Mouse (Mus musculus) embryonic facial prominence, embryonic 10.5 days (tissue): ENCODE measurements around the gene Rrbp1. TPM values are rescaled to one million over a fixed set of nuclear protein-coding genes. Genes with fewer than 3 reads are reported as not detected.

ENCODE experiments used
- DNase-seq: peaks from one replicate; pipeline ENCODE4 v3.0.0-alpha.2; 2017; ENCODE audit warnings: low spot score
- H3K27ac ChIP-seq: fragments of 300-500 bp; sonication (generic); replicated peaks from 2 replicates; pipeline ENCODE4 v1.5.1; 2016; ENCODE audit warnings: mild to moderate bottlenecking
- H3K27me3 ChIP-seq: fragments of 300-500 bp; sonication (generic); replicated peaks from 2 replicates; pipeline ENCODE4 v1.6.1; 2016; ENCODE audit warnings: low read depth, mild to moderate bottlenecking; ENCODE audit not compliant: poor library complexity, severe bottlenecking
- H3K36me3 ChIP-seq: fragments of 300-500 bp; sonication (generic); replicated peaks from 2 replicates; pipeline ENCODE4 v1.6.1; 2016; ENCODE audit warnings: mild to moderate bottlenecking, moderate library complexity
- H3K4me1 ChIP-seq: fragments of 300-500 bp; sonication (generic); 2 replicates; pipeline ENCODE4 v1.6.1; 2016
- H3K4me3 ChIP-seq: fragments of 300-500 bp; sonication (generic); 2 replicates; pipeline ENCODE4 v1.5.1; 2016; ENCODE audit warnings: mild to moderate bottlenecking, moderate library complexity
- H3K9me3 ChIP-seq: fragments of 300-500 bp; sonication (generic); 2 replicates; pipeline ENCODE4 v1.6.1; 2016; ENCODE audit warnings: mild to moderate bottlenecking
- WGBS: fragments of 180-500 bp; shearing (Covaris S2); methylation state at CpG from one replicate; pipeline ENCODE4 v1.1.7; 2016; 5-methylcytosine and 5-hydroxymethylcytosine counted together
- polyA plus RNA-seq: library from polyadenylated mRNA; unstranded; fragments of >200 nt; fragmentation: Nextera tagmentation; extraction: Ambion mirVana; gene quantifications from 2 replicates; pipeline ENCODE4 v1.2.1, GENCODE M21; 2016

The Rrbp1 gene
- polyA plus RNA-seq, 1 experiment from 2014 or later = 57.8 TPM

GRCm38 (mm10) chr2:144022441-144022840 is 11.4 kb upstream of the Rrbp1 start:
- H3K4me1 ChIP-seq = peaks cover 6% of the 10 kb centered on the region; the same call in 1 of the 2 replicates
- H3K9me3 ChIP-seq = no peaks in the 10 kb centered on the region
- DNase-seq = no peak
- no peaks in the 10 kb centered on the region for H3K36me3 ChIP-seq
- WGBS = 81% methylated on average over 3 of the region's 3 CpGs
- H3K27me3 ChIP-seq = peaks cover 8% of the 10 kb centered on the region; the same call in 1 of the 2 replicates
- H3K27ac ChIP-seq = no peak overlapping the region
- H3K4me3 ChIP-seq = no peak overlapping the region

DNA sequence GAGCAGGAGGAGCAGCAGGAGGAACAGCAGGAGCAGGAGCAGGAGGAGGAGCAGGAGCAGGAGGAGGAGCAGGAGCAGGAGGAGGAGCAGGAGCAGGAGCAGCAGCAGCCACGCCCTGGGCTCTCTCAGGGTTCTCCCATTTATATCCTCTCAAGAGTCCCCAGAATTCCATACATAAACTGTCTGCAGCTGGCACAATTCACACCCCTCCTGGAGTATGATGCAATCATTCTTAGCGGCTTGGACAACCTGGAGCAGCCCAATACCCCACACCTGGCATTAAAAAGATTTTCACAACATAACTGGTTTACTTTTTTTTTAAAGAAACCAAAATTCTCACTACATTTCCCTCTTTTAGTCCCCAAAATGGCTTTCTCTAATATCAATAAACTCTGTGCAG is 8.9 kb upstream of the Rrbp1 start:
- no peak for DNase-seq
- WGBS = 65% methylated on average over 2 of the region's 2 CpGs
- Histone ChIP-seq H3K36me3 (no peaks in the 10 kb centered on the region), H3K4me3 (no peak overlapping the region), H3K9me3 (no peaks in the 10 kb centered on the region), H3K27ac (no peak overlapping the region), H3K27me3 (peaks cover 8% of the 10 kb centered on the region; the same call in 1 of the 2 replicates), H3K4me1 (peaks cover 6% of the 10 kb centered on the region; the same call in 1 of the 2 replicates)

GRCm38 (mm10) chr2:144015861-144016260 is 4.8 kb upstream of the Rrbp1 start:
- 90% methylated on average over 9 of the region's 9 CpGs for WGBS
- Histone ChIP-seq H3K9me3 (no peaks in the 10 kb centered on the region), H3K4me1 (peaks cover 5% of the 10 kb centered on the region; the same call in 1 of the 2 replicates), H3K36me3 (no peaks in the 10 kb centered on the region), H3K4me3 (no peak overlapping the region), H3K27me3 (peaks cover 8% of the 10 kb centered on the region; the same call in 1 of the 2 replicates), H3K27ac (no peak overlapping the region)
- DNase-seq = no peak

- WGBS = 40% methylated on average over 5 of the region's 5 CpGs
Observed at GRCm38 (mm10) chr2:144014481-144014880, 3.4 kb upstream of the Rrbp1 start.

DNA sequence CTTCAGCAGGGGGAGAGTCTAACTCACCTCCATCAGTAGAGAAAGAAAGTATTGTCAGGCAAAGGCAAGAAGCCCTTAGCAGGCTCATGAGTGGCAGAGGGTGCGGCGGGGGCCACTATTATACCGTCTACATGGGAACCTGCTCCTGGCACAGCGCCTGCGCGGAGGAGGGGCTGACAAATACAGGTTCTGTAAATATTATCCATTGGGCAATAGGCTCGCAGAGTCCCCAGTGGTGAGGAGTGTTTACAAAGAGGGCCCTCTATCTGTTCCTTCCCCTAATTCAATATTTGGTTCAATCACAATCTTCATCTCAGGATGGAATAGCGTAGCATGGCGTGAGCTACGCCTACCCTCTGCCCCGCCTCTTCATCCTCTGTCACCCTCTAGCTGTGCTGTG is 3.0 kb upstream of the Rrbp1 start:
- H3K27me3 ChIP-seq = no peaks in the 10 kb centered on the region
- no peak overlapping the region for H3K4me3 ChIP-seq
- no peak overlapping the region for H3K27ac ChIP-seq
- H3K36me3 ChIP-seq = 0 out of 2 replicates have a peak, but pooled peaks cover under 1% of the 10 kb centered on the region
- H3K9me3 ChIP-seq = no peaks in the 10 kb centered on the region
- WGBS = 87% methylated on average over 11 of the region's 11 CpGs
- no peak for DNase-seq
- H3K4me1 ChIP-seq = peaks cover 19% of the 10 kb centered on the region

More at GRCm38 (mm10) chr2:144014481-144014880, 3.4 kb upstream of the Rrbp1 start:
- Histone ChIP-seq H3K27me3 (peaks cover 3% of the 10 kb centered on the region; the same call in 1 of the 2 replicates), H3K4me3 (no peak overlapping the region), H3K36me3 (no peaks in the 10 kb centered on the region), H3K9me3 (no peaks in the 10 kb centered on the region), H3K27ac (no peak overlapping the region), H3K4me1 (peaks cover 15% of the 10 kb centered on the region)
- no peak for DNase-seq

GRCm38 (mm10) chr2:144010282-144011044 is 600 bp downstream of the Rrbp1 start:
- peaks cover 19% of the 10 kb centered on the region; the same call in 1 of the 2 replicates for H3K36me3 ChIP-seq
- H3K4me1 ChIP-seq = peaks cover 26% of the 10 kb centered on the region
- H3K27me3 ChIP-seq = no peaks in the 10 kb centered on the region
- peak overlapping the region; percentile 92 for H3K4me3 ChIP-seq
- H3K9me3 ChIP-seq = no peaks in the 10 kb centered on the region
- DNase-seq = peak; percentile 87
- H3K27ac ChIP-seq = peak overlapping the region; percentile 92
- under 1% methylated on average over 107 of the region's 107 CpGs for WGBS

- DNase-seq = peak; percentile 13
- no peaks in the 10 kb centered on the region for H3K9me3 ChIP-seq
- H3K27ac ChIP-seq = peak overlapping the region; percentile 92
- no peaks in the 10 kb centered on the region for H3K27me3 ChIP-seq
- peaks cover 19% of the 10 kb centered on the region; the same call in 1 of the 2 replicates for H3K36me3 ChIP-seq
- WGBS = 2% methylated on average over 30 of the region's 30 CpGs
- peaks cover 34% of the 10 kb centered on the region for H3K4me1 ChIP-seq
- peak overlapping the region; percentile 92 for H3K4me3 ChIP-seq
Observed at GRCm38 (mm10) chr2:144009551-144010281, 1.3 kb downstream of the Rrbp1 start.

GRCm38 (mm10) chr2:144009081-144009480 is 2.0 kb downstream of the Rrbp1 start:
- Histone ChIP-seq H3K36me3 (peaks cover 19% of the 10 kb centered on the region; the same call in 1 of the 2 replicates), H3K4me1 (peaks cover 32% of the 10 kb centered on the region), H3K4me3 (peak overlapping the region; percentile 92), H3K27ac (no peak overlapping the region), H3K9me3 (no peaks in the 10 kb centered on the region), H3K27me3 (no peaks in the 10 kb centered on the region)
- no peak for DNase-seq
- 64% methylated on average over 1 of the region's 1 CpGs for WGBS

GRCm38 (mm10) chr2:144007211-144007610 is 3.9 kb downstream of the Rrbp1 start:
- Histone ChIP-seq H3K27ac (no peak overlapping the region), H3K27me3 (no peaks in the 10 kb centered on the region), H3K36me3 (peaks cover 19% of the 10 kb centered on the region; the same call in 1 of the 2 replicates), H3K9me3 (no peaks in the 10 kb centered on the region), H3K4me3 (no peak overlapping the region), H3K4me1 (peaks cover 32% of the 10 kb centered on the region)
- 90% methylated on average over 4 of the region's 4 CpGs for WGBS
- no peak for DNase-seq

GRCm38 (mm10) chr2:144006686-144007085 is 4.4 kb downstream of the Rrbp1 start:
- Histone ChIP-seq H3K27ac (no peak overlapping the region), H3K27me3 (no peaks in the 10 kb centered on the region), H3K4me1 (peaks cover 33% of the 10 kb centered on the region), H3K36me3 (peaks cover 19% of the 10 kb centered on the region; the same call in 1 of the 2 replicates), H3K9me3 (no peaks in the 10 kb centered on the region), H3K4me3 (no peak overlapping the region)
- DNase-seq = no peak
- 91% methylated on average over 6 of the region's 6 CpGs for WGBS

DNA sequence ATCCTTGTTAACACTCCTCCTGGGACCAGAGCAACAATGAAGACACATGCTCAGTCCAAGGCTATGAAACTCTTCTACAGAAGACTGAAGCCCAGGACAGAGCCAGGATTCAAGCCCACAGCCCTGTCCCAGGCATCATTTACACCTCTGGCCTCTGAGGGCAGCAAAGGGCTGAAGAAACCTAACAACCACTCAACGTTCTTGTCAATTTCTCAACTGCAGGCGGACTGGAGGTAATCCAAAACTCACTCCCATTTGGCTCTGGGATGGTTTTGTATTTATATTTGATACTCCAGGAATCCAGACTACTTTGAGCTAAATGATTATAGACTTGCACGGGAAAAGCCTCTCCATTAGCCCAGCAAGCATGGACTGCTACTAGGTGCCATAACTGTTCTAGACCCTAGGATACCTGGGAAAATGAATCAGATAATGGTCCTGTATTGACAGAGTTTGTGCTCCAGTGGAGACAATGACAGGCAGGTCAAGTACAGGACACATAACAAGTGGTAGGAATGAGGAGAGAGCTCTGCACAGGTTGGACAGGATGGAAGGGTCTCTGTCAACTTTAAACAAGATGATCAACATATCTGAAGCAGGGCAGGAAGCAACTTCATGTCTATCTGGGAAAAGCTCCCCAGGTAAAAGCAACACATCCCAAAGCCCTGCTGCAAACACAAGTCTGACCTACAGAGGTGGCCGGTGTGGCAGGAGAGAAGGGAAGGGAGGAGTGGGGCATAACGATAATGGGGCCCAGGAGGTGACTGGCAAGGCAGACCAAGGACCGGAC is 5.7 kb downstream of the Rrbp1 start:
- WGBS = 81% methylated on average over 6 of the region's 6 CpGs
- Histone ChIP-seq H3K27ac (no peak overlapping the region), H3K4me1 (peaks cover 33% of the 10 kb centered on the region), H3K9me3 (no peaks in the 10 kb centered on the region), H3K4me3 (no peak overlapping the region), H3K36me3 (peaks cover 19% of the 10 kb centered on the region; the same call in 1 of the 2 replicates), H3K27me3 (no peaks in the 10 kb centered on the region)
- no peak for DNase-seq

DNA sequence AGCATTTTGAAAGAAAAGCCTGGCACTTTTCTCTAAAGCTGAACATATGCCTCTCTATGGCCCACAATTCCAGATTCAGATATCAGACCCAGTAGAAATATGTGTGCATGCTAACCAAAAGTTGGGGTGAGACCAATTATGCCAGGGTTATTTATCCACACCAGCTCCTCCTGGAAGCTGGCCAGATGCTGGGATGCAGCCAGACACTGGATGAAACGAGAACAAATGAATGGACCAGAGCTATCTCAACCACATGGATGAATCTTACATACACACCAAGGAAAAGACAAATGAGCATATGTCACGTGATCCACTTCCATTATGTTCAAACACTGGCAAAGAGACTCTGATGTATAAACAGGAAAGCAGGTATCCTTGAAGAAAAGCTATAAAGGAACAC is 7.5 kb downstream of the Rrbp1 start:
- H3K4me1 ChIP-seq = peaks cover 18% of the 10 kb centered on the region
- H3K27me3 ChIP-seq = no peaks in the 10 kb centered on the region
- 85% methylated on average over 2 of the region's 2 CpGs for WGBS
- DNase-seq = no peak
- peaks cover 21% of the 10 kb centered on the region; the same call in 1 of the 2 replicates for H3K36me3 ChIP-seq
- H3K27ac ChIP-seq = no peak overlapping the region
- H3K4me3 ChIP-seq = no peak overlapping the region
- H3K9me3 ChIP-seq = no peaks in the 10 kb centered on the region
